Mouse (Mus musculus) cerebellum, postnatal 36 days (tissue): Measurements from ENCODE around the gene Tnfrsf1b.

Experiments used
- DNase-seq, 2 experiments: peaks; one replicate each; pipeline ENCODE4 v3.0.0; 2021 to 2022; ENCODE audit warnings: mixed read lengths in 2 of 2

Tnfrsf1b gene

GRCm38 (mm10) chr4:145246173-145247011 lies at the start of gene Tnfrsf1b:
Tnfrsf1b (minus strand) TSS chr4:145246870.
- DNase-seq = no peak

- DNase-seq = peak; percentile 24 to 30
Measured at GRCm38 (mm10) chr4:145295589-145296300, 49.1 kb upstream of the Tnfrsf1b start.

- DNase-seq = no peak
Measured at GRCm38 (mm10) chr4:145294588-145294987, 47.9 kb upstream of the Tnfrsf1b start.

GRCm38 (mm10) chr4:145286369-145287120 lies 39.9 kb upstream of the Tnfrsf1b start:
- peak; percentile 10 to 38 for DNase-seq

GRCm38 (mm10) chr4:145284675-145285074 lies 38.0 kb upstream of the Tnfrsf1b start:
- DNase-seq = no peak

GRCm38 (mm10) chr4:145283441-145283840 lies 36.8 kb upstream of the Tnfrsf1b start:
- no peak for DNase-seq

- DNase-seq = no peak
Measured at GRCm38 (mm10) chr4:145280966-145281365, 34.3 kb upstream of the Tnfrsf1b start.

GRCm38 (mm10) chr4:145278724-145279370 lies 32.2 kb upstream of the Tnfrsf1b start:
- no peak for DNase-seq

- DNase-seq = no peak
Measured at GRCm38 (mm10) chr4:145278231-145278630, 31.6 kb upstream of the Tnfrsf1b start.

- peak in 1 of 2 experiments; percentile 2 for DNase-seq
Measured at GRCm38 (mm10) chr4:145276368-145277249, 29.9 kb upstream of the Tnfrsf1b start.

- DNase-seq = no peak
Measured at GRCm38 (mm10) chr4:145274887-145275286, 28.2 kb upstream of the Tnfrsf1b start.

- DNase-seq = no peak
Measured at GRCm38 (mm10) chr4:145273923-145274322, 27.3 kb upstream of the Tnfrsf1b start.

GRCm38 (mm10) chr4:145272763-145273162 lies 26.1 kb upstream of the Tnfrsf1b start:
- no peak for DNase-seq

GRCm38 (mm10) chr4:145271634-145272033 lies 25.0 kb upstream of the Tnfrsf1b start:
- DNase-seq = no peak

GRCm38 (mm10) chr4:145270136-145270535 lies 23.5 kb upstream of the Tnfrsf1b start:
- DNase-seq = no peak

GRCm38 (mm10) chr4:145267631-145268110 lies 21.0 kb upstream of the Tnfrsf1b start:
- DNase-seq = no peak

GRCm38 (mm10) chr4:145266505-145266904 lies 19.8 kb upstream of the Tnfrsf1b start:
- DNase-seq = no peak

- DNase-seq = no peak
Measured at GRCm38 (mm10) chr4:145264761-145265160, 18.1 kb upstream of the Tnfrsf1b start.

- DNase-seq = no peak
Measured at GRCm38 (mm10) chr4:145263583-145263982, 16.9 kb upstream of the Tnfrsf1b start.

GRCm38 (mm10) chr4:145260802-145261201 lies 14.1 kb upstream of the Tnfrsf1b start:
- no peak for DNase-seq

GRCm38 (mm10) chr4:145257751-145258434 lies 11.2 kb upstream of the Tnfrsf1b start:
- no peak for DNase-seq
